Mouse (Mus musculus) midbrain, postnatal 0 days (tissue): ENCODE results near the gene Ptgs1. TPM values are rescaled to one million over a fixed set of nuclear protein-coding genes. Genes with fewer than 3 reads are reported as not detected.

Experiments used
- ATAC-seq: fragments of 200-750 bp; cut with Nextera tagmentation; 2 replicates; pipeline ENCODE4 v1.8.0; 2017; ENCODE audit warnings: moderate number of reproducible peaks, mild to moderate bottlenecking, moderate TSS enrichment, moderate library complexity; ENCODE audit not compliant: low FRiP score
- DNase-seq: peaks from one replicate; pipeline ENCODE4 v3.0.0-alpha.2; 2015; ENCODE audit warnings: low spot score
- H3K27ac ChIP-seq: fragments of 300-500 bp; sonication (generic); 2 replicates; pipeline ENCODE4 v1.5.1; 2014; ENCODE audit warnings: low read depth, mild to moderate bottlenecking, low read length, mixed read lengths
- H3K27me3 ChIP-seq: fragments of 300-500 bp; sonication (generic); 2 replicates; pipeline ENCODE4 v1.6.1; 2014; ENCODE audit warnings: low read length, control low read depth, mixed read lengths; ENCODE audit not compliant: insufficient read depth
- H3K36me3 ChIP-seq: fragments of 300-500 bp; sonication (generic); 2 replicates; pipeline ENCODE4 v1.6.1; 2014; ENCODE audit warnings: low read length, control low read depth, mixed read lengths; ENCODE audit not compliant: insufficient read depth
- H3K4me1 ChIP-seq: fragments of 300-500 bp; sonication (generic); 2 replicates; pipeline ENCODE4 v1.6.1; 2014; ENCODE audit warnings: mild to moderate bottlenecking, control low read depth, antibody characterized with exemption, low read length, mixed read lengths; ENCODE audit not compliant: insufficient read depth
- H3K4me2 ChIP-seq: fragments of 300-500 bp; sonication (generic); 2 replicates; pipeline ENCODE4 v1.6.1; 2014; ENCODE audit warnings: low read depth, mild to moderate bottlenecking, low read length, mixed read lengths; ENCODE audit not compliant: poor library complexity, severe bottlenecking
- H3K4me3 ChIP-seq: fragments of 300-500 bp; sonication (generic); 2 replicates; pipeline ENCODE4 v1.5.1; 2014; ENCODE audit warnings: low read depth, mild to moderate bottlenecking, low read length, moderate library complexity
- H3K9ac ChIP-seq: fragments of 300-500 bp; sonication (generic); replicated peaks from 2 replicates; pipeline ENCODE4 v1.6.1; 2014; ENCODE audit warnings: mild to moderate bottlenecking, low read length, moderate library complexity, mixed read lengths; ENCODE audit not compliant: poor library complexity, severe bottlenecking
- H3K9me3 ChIP-seq: fragments of 300-500 bp; sonication (generic); 2 replicates; pipeline ENCODE4 v1.6.1; 2016; ENCODE audit warnings: low read length, control low read depth
- CTCF ChIP-seq: IDR thresholded peaks from 2 replicates; pipeline ENCODE4 v1.5.1; 2016; ENCODE audit warnings: antibody characterized with exemption, mild to moderate bottlenecking
- WGBS: fragments of 180-500 bp; shearing (Covaris S2); extraction: QIAGEN DNeasy Blood & Tissue Kit; methylation state at CpG from one replicate; pipeline ENCODE4 v1.1.7; 2014; 5-methylcytosine and 5-hydroxymethylcytosine counted together
- polyA plus RNA-seq: library from polyadenylated mRNA; unstranded; fragments of >200 nt; fragmentation: Nextera tagmentation; extraction: Ambion mirVana; gene quantifications from 2 replicates; pipeline ENCODE4 v1.2.1, GENCODE M21; 2015
- total RNA-seq: library from RNA; depleted of rRNA; stranded (reverse); fragments of >200 nt; gene quantifications from 2 replicates; pipeline ENCODE4 v1.2.3, GENCODE M21; 2014

The Ptgs1 gene
- total and polyA plus RNA-seq, 2 experiments from 2014 or later, result 6.6 to 10.5 TPM

GRCm38 (mm10) chr2:36201756-36202610 lies 28.2 kb upstream of the Ptgs1 start:
- Histone ChIP-seq H3K36me3 (no peaks in the 10 kb centered on the region), H3K4me3 (peak overlapping the region; percentile 37), H3K4me2 (peak overlapping the region; percentile 68), H3K4me1 (peaks cover 15% of the 10 kb centered on the region), H3K27me3 (0 out of 2 replicates have a peak, but pooled peaks cover 3% of the 10 kb centered on the region), H3K27ac (peak overlapping the region; percentile 60; the same call in 1 of the 2 replicates), H3K9ac (peak overlapping the region; percentile 59; the same call in 1 of the 2 replicates), H3K9me3 (no peaks in the 10 kb centered on the region)
- TF ChIP-seq CTCF, result no peak
- ATAC-seq (no peak), DNase-seq (no peak)
- WGBS, result 20% methylated on average over 18 of the region's 18 CpGs

- Histone ChIP-seq H3K9ac (peak overlapping the region; percentile 59; the same call in 1 of the 2 replicates), H3K4me3 (peak overlapping the region; percentile 37), H3K36me3 (no peaks in the 10 kb centered on the region), H3K9me3 (no peaks in the 10 kb centered on the region), H3K27me3 (0 out of 2 replicates have a peak, but pooled peaks cover 3% of the 10 kb centered on the region), H3K4me2 (peak overlapping the region; percentile 68), H3K27ac (peak overlapping the region; percentile 60; the same call in 1 of the 2 replicates), H3K4me1 (peaks cover 15% of the 10 kb centered on the region)
- TF ChIP-seq CTCF, result no peak
- ATAC-seq, result no peak
- 19% methylated on average over 5 of the region's 5 CpGs for WGBS
- peak; percentile 53 for DNase-seq
Measured at GRCm38 (mm10) chr2:36202611-36202880, 27.7 kb upstream of the Ptgs1 start.

- Histone ChIP-seq H3K36me3 (no peaks in the 10 kb centered on the region), H3K4me2 (peak overlapping the region; percentile 68), H3K4me3 (peak overlapping the region; percentile 37), H3K27me3 (0 out of 2 replicates have a peak, but pooled peaks cover 3% of the 10 kb centered on the region), H3K4me1 (peaks cover 13% of the 10 kb centered on the region), H3K27ac (peak overlapping the region; percentile 60), H3K9me3 (no peaks in the 10 kb centered on the region), H3K9ac (peak overlapping the region; percentile 59)
- peak; percentile 66; the same call in 1 of the 2 replicates for ATAC-seq
- under 1% methylated on average over 39 of the region's 39 CpGs for WGBS
- peak; percentile 55 for DNase-seq
- TF ChIP-seq CTCF, result peak; percentile 26
Measured at GRCm38 (mm10) chr2:36203011-36203825, 27.0 kb upstream of the Ptgs1 start.

GRCm38 (mm10) chr2:36204595-36204994 lies 25.6 kb upstream of the Ptgs1 start:
- DNase-seq (no peak), ATAC-seq (no peak)
- Histone ChIP-seq H3K27ac (no peak overlapping the region), H3K4me1 (peaks cover 5% of the 10 kb centered on the region), H3K9ac (no peak overlapping the region), H3K27me3 (0 out of 2 replicates have a peak, but pooled peaks cover 3% of the 10 kb centered on the region), H3K9me3 (no peaks in the 10 kb centered on the region), H3K36me3 (no peaks in the 10 kb centered on the region), H3K4me2 (no peak overlapping the region), H3K4me3 (no peak overlapping the region)
- TF ChIP-seq CTCF, result no peak
- WGBS, result 45% methylated on average over 4 of the region's 4 CpGs

GRCm38 (mm10) chr2:36207071-36207470 lies 23.2 kb upstream of the Ptgs1 start:
- no peak for TF ChIP-seq CTCF
- WGBS, result 54% methylated on average over 11 of the region's 11 CpGs
- no peak for ATAC-seq
- Histone ChIP-seq H3K4me1 (peaks cover 5% of the 10 kb centered on the region), H3K9me3 (no peaks in the 10 kb centered on the region), H3K27ac (no peak overlapping the region), H3K4me2 (no peak overlapping the region), H3K9ac (no peak overlapping the region), H3K27me3 (peaks cover 16% of the 10 kb centered on the region), H3K4me3 (no peak overlapping the region), H3K36me3 (no peaks in the 10 kb centered on the region)
- no peak for DNase-seq
